Mouse (Mus musculus): ENCODE results near the gene Kpnb1.
"Not testable (repeated sequence)": the region's sequence is repeated elsewhere in the genome, so short reads cannot be mapped to it uniquely, and the experiment has no call there.

Gene Kpnb1

GRCm38 (mm10) chr11:97187764-97188642 is at the start of gene Kpnb1:
Gene Kpnb1 (minus strand): TSS chr11:97187881.
- peak; percentile 98 to 99 for DNase-seq

DNA sequence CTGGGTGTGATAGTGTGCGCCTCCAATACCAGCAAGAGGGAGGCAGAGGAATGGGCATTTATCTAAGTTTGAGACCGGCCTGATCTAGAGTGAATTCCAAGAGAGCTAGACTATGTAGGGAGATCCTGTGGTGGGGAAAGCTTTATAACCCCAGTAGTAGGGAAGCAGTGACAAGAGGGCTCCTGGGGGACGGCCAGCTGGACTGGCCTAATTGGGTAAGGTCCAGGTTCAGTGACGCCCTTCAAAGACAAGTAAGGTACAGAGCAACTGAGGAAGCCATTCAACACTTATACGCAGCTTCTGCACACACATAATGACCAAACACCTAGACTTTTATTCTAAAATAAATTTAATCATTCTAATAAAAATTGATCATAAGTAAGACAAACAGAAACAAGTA is 44.8 kb upstream of the Kpnb1 start:
- DNase-seq: peak; percentile 54 to 71

DNA sequence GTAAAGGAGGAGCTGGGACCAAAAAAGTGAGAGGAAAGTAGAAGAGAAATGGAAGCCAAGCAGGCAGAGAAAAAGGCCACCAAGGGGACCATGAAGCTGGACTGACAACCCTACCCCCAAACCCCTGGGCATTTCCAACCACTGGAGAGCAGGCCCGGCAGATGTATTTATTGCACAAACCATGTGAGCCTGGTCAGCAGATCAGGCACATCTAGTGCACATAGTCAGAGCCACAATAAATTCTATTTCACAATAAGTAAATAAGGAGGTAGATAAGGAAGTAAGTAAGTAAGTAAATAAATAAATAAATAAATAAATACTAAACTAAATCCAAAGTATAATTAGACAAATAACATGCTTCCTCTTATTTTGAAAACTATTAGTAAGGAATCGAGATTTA is 41.7 kb upstream of the Kpnb1 start:
- no peak for DNase-seq

- peak; percentile 13 to 21 for DNase-seq
Measured at GRCm38 (mm10) chr11:97228985-97229384, 41.3 kb upstream of the Kpnb1 start.

GRCm38 (mm10) chr11:97226131-97226530 is 38.5 kb upstream of the Kpnb1 start:
- no peak for DNase-seq

DNA sequence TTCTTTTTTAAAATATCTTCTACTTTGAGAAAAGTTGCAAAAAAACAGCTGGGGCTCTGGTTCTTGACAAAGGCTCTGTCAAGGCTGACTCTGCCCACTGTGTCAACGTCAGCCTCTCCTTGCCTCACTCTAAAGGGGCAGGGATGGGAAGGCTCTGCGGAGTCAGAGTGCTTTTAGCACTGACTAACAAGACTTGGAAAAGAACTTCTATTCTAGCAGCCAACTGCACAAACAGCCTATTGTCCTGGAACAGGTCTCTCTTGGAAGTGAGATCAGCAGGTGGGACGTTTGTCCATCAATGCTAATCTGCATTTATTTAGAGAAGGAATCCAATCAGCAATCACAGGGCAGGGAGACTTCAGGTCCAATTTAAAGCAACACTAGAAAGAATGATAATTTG is 35.8 kb upstream of the Kpnb1 start:
- no peak for DNase-seq

GRCm38 (mm10) chr11:97221611-97222010 is 33.9 kb upstream of the Kpnb1 start:
- no peak for DNase-seq

DNA sequence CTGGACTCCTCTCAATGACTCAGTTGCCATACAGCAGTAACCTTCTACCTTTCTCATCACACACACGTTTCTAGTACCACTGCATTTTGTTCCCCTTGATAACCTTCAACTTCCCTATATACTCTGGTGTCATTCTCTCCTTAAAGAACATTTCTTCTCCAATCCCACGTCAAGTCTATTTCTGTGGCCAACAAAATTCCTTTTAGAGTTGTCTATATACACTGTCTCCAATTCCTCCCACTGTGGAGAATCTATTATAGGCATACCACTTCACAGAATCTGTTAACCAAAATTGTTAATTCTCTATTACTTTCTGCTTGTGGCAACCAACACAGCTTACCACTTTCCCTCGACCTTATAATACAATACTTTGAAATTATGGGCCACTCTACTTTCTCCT is 32.5 kb upstream of the Kpnb1 start:
- DNase-seq: no peak

DNA sequence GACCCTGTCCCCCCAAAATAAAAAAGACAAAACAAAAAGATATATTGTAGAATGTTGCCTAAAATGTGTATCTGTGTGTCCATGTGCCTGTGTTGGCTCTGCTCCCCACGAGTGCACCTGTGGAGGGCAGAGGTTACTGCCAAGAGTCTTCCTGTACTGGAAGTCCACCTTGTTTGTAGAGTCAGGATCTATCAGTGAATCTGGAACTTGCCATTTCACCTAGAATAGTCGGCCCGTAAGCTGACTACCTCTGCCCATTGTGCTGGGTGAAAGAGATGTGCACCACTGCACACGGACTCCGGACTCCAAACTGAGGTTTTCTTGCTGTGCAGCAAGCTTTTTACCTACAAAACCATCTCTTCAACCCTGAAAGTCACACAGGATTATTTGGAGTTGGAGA is 26.7 kb upstream of the Kpnb1 start:
- DNase-seq: no peak

DNA sequence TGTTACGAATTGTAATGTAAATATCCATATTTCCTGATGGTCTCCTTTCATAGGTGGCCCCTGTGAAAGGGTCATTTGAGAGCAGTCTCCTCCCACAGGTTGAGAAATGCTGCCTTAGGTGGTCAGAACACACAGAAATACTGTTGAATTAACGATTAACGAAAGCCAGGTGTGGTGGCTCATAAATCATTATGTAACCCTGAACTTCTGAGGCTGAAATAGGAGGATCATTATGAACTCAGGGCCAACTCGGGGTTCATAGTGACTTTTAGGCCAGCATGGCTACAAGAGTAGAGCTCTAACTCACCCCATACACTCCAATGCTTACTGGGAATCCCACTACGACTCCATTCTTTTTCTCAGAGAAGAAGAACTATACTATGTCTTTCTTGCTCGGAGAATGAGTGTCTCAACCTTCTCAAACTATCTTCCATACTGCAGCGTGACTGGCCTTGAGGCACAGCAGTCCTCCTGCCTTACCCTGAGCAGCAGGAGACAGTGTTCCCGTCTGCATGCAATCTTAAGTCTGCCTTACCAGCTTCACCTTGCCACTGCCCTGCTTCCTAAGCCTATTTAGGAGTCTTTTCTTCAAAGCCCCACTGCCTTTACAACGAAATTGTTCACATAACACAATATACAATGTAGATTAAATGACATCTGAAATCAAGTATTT is 23.2 kb upstream of the Kpnb1 start:
- no peak for DNase-seq

DNA sequence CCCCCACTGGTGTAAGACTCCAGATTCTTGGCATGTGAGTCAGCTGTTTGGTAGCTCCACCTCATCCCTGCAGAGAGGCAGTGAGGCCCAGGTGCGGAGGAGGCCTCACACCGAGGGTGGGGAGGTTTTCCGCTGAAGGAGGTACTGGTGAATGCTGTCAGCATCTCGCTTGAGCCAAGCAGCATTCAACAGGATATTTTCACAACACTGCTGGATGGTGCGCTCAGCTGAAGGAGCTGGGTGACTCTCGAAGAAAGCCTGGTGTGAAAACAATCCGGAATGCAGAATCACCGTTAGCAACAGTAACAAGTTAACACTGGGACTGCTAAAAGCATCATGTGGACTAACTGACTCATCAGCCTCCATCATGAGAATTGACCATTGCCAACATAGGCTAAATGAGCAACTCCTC is 19.3 kb upstream of the Kpnb1 start:
- peak; percentile 37 to 48 for DNase-seq

GRCm38 (mm10) chr11:97199519-97199918 is 11.8 kb upstream of the Kpnb1 start:
- DNase-seq: no peak

DNA sequence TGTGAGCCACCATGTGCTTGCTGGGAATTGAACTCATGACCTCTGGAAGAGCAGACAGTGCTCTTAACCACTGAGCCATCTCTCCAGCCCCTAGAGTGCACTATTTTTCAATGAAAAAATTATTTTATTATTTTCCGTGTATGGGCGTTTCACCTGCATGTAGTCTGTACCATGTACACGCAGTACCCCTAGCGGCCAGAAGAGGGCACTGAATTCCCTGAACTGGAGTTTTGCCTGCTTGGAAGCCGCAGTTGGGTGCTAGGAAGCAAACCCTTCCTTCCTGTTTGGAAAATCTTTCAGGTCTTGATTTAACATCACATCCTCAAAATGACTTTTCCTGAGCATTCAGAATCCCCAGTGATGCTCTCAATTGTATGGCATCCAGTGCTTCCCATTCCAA is 10.9 kb upstream of the Kpnb1 start:
- DNase-seq: peak; percentile 52 to 73

DNA sequence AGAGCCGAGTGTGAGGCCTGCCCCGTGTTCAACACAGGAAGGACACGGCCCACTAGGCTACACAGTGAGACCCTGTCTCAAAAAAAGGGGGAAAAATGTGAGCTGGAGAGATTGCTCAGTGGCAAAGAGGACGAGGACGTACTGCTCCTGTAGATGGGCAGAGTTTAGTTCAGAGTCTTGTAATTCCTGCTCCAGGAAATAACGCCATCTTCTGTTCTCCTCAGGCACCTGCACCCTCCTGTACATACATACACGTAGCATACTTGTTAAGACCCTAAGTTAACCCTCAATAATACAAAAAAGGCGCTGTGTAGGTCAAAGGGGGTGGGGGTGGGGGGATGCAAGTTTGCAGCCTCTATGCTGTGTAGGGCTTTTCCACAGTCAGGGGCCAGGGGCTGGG is 9.3 kb upstream of the Kpnb1 start:
- DNase-seq: no peak

- DNase-seq: peak in 1 of 2 experiments; percentile 28
Measured at GRCm38 (mm10) chr11:97196541-97196940, 8.9 kb upstream of the Kpnb1 start.

DNA sequence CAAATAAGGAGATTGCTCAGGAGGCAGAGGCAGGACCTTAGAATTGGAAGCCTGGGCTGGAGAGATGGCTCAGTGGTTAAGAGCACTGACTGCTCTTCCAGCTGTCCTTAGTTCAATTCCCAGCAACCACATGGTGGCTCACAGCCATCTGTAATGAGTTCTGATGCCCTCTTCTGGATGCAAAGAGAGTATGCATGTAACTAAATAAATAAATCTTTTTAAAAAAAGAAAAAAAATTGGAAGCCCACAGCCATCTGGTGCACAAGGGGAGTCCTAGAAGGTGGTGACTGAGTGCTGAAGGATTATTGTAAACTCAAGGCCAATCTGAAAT is 4.9 kb upstream of the Kpnb1 start:
- no peak for DNase-seq

DNA sequence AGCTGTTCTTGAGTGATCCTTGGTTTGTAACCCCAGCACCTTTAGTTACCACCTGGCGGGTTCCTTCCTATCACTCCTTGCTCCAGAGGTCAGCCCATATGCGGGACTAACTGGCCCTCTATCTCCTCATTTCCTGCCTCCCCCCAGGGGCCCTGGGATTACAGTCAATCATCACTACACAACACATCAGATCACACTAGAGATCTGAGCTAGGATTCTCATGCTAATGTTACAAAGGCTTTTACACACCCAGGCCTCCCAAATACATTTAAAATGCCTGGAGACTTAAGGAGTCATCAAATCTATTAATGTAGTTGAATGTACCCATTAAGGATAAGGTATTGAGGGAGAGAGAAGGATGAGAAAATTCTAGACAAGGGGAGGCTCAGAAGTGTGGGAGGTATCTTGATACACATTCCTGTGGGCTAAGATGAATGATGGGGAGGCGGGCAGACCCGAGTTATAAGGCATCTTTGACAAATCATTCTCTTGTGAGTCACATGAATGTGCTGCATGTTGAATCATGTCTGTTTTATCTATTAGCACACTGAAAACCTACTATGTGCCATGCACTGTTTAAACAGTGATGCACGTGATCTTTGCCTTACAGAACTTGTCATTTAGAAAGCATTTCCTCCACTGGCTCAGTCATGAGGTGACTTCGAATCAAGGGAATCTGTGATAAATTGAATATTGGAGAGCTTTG is 4.4 kb upstream of the Kpnb1 start:
- DNase-seq: no peak

DNA sequence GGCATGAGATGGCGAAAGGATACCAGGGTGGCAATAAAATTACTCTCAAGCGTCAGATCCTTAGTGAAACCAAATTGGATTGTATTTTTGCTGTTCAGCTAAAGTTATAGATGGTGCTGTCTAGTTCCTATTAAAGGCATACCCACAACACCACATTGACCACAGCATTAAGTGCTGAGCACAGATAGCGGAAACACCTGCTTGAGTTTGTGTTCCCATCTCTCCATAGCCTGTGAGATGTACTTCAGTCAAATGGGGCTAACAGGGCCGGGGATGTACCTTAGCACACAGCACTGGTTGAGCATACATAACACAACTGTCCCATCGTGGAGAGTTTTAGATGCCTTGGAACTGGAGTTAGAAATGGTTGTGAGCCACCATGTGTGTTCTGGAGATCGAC is 3.3 kb upstream of the Kpnb1 start:
- DNase-seq: no peak

- DNase-seq: not testable (repeated sequence)
Measured at GRCm38 (mm10) chr11:97189645-97190044, 2.0 kb upstream of the Kpnb1 start.

DNA sequence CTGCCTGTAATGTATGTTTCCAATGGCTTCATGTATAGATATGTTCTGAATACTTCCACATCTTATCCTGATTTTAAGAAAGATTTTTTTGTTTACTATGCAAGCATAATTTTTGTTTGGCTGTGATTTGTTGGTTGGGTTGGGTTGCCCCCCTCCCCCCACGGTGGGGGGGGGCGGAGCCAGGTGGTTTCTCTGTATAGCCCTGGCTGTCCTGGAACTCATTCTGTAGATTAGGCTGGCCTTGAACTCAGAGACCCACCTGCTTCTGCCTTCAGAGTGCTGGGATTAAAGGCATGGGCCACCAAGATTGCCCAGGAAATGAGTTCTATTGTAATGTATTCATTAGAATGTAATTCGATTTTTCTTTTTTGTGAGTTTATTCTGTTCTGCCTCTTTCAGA is 1.6 kb upstream of the Kpnb1 start:
- DNase-seq: no peak

GRCm38 (mm10) chr11:97188643-97188955 is 918 bp upstream of the Kpnb1 start:
- no peak for DNase-seq

GRCm38 (mm10) chr11:97186947-97187763 is 526 bp downstream of the Kpnb1 start:
- DNase-seq: peak; percentile 98 to 99

Data from cerebellum, postnatal 25 days (tissue).